Mouse (Mus musculus): ENCODE data around the gene Il1rap.

- TF ChIP-seq CTCF (IDR thresholded peaks at IDR 0.05; ENCODE audit: low read depth) (no peak), EP300 (IDR thresholded peaks at IDR 0.05; ENCODE audit: low read depth) (no peak)
Measured at GRCm38 (mm10) chr16:26612499-26613220, 31.2 kb downstream of the Il1rap start.

Measured in liver, embryonic 14.5 days (tissue).